Mouse (Mus musculus) hindbrain, embryonic 11.5 days (tissue): ENCODE data around the gene Scgb1a1. TPM values are rescaled to one million over a fixed set of nuclear protein-coding genes. Genes with fewer than 3 reads are reported as not detected.
"Not testable (repeated sequence)": the region's sequence is repeated elsewhere in the genome, so short reads cannot be mapped to it uniquely, and the experiment has no call there.

Source experiments
- ATAC-seq: fragments of 200-750 bp; cut with Nextera tagmentation; 2 replicates; pipeline ENCODE4 v1.8.0; 2017; ENCODE audit warnings: mild to moderate bottlenecking, moderate TSS enrichment, moderate library complexity; ENCODE audit not compliant: low FRiP score
- DNase-seq: peaks from one replicate; pipeline ENCODE4 v3.0.0-alpha.2; 2015; ENCODE audit warnings: low spot score
- H3K27ac ChIP-seq: fragments of 300-500 bp; sonication (generic); 2 replicates; pipeline ENCODE4 v1.5.1; 2014; ENCODE audit warnings: mild to moderate bottlenecking, low read depth, low read length
- H3K27me3 ChIP-seq: fragments of 300-500 bp; sonication (generic); 2 replicates; pipeline ENCODE4 v1.6.1; 2014; ENCODE audit warnings: mild to moderate bottlenecking, low read length, moderate library complexity, mixed read lengths; ENCODE audit not compliant: control insufficient read depth, insufficient read depth
- H3K36me3 ChIP-seq: fragments of 300-500 bp; sonication (generic); 2 replicates; pipeline ENCODE4 v1.6.1; 2014; ENCODE audit warnings: mild to moderate bottlenecking, low read length, moderate library complexity, mixed read lengths; ENCODE audit not compliant: control insufficient read depth, insufficient read depth
- H3K4me1 ChIP-seq: fragments of 300-500 bp; sonication (generic); replicated peaks from 2 replicates; pipeline ENCODE4 v1.6.1; 2014; ENCODE audit warnings: low read length, mixed read lengths; ENCODE audit not compliant: control insufficient read depth, insufficient read depth
- H3K4me2 ChIP-seq: fragments of 300-500 bp; sonication (generic); replicated peaks from 2 replicates; pipeline ENCODE4 v1.6.1; 2014; ENCODE audit warnings: mild to moderate bottlenecking, low read depth, low read length
- H3K4me3 ChIP-seq: fragments of 300-500 bp; sonication (generic); 2 replicates; pipeline ENCODE4 v1.5.1; 2014; ENCODE audit warnings: low read depth, low read length
- H3K9ac ChIP-seq: fragments of 300-500 bp; sonication (generic); 2 replicates; pipeline ENCODE4 v1.6.1; 2014; ENCODE audit warnings: low read depth, low read length
- H3K9me3 ChIP-seq: fragments of 300-500 bp; sonication (generic); 2 replicates; pipeline ENCODE4 v1.6.1; 2016; ENCODE audit warnings: low read length; ENCODE audit not compliant: control insufficient read depth
- WGBS: fragments of 180-500 bp; shearing (Covaris S2); extraction: QIAGEN DNeasy Blood & Tissue Kit; methylation state at CpG from one replicate; pipeline ENCODE4 v1.1.7; 2014; 5-methylcytosine and 5-hydroxymethylcytosine counted together
- polyA plus RNA-seq: library from polyadenylated mRNA; unstranded; fragments of >200 nt; fragmentation: Nextera tagmentation; extraction: Ambion mirVana; gene quantifications from 2 replicates; pipeline ENCODE4 v1.2.1, GENCODE M21; 2014

Gene Scgb1a1
- polyA plus RNA-seq, 1 experiment from 2014 or later: not detected

DNA sequence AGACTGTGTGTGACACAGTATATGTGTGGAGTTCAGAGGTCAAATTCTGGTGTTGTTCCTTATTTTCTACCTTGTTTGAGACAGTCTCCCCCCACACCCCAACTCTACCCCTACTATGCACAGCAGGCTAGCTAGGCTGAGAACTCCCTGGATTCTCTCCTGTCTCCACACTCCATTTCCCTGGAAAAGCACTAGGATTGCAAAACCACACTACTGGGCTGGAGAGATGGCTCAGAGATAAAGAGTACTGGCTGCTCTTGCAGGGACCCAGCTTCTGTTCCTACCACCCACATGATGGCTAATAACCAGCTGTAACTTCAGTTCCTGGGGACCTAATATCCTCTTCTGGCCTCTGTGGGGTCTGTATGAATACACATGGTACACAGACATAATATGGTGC lies 30.1 kb downstream of the Scgb1a1 start:
- Histone ChIP-seq H3K9ac (no peak overlapping the region), H3K9me3 (no peaks in the 10 kb centered on the region), H3K4me3 (no peak overlapping the region), H3K27ac (no peak overlapping the region), H3K4me1 (no peaks in the 10 kb centered on the region), H3K4me2 (no peak overlapping the region), H3K27me3 (no peaks in the 10 kb centered on the region), H3K36me3 (no peaks in the 10 kb centered on the region)
- ATAC-seq (no peak), DNase-seq (no peak)

DNA sequence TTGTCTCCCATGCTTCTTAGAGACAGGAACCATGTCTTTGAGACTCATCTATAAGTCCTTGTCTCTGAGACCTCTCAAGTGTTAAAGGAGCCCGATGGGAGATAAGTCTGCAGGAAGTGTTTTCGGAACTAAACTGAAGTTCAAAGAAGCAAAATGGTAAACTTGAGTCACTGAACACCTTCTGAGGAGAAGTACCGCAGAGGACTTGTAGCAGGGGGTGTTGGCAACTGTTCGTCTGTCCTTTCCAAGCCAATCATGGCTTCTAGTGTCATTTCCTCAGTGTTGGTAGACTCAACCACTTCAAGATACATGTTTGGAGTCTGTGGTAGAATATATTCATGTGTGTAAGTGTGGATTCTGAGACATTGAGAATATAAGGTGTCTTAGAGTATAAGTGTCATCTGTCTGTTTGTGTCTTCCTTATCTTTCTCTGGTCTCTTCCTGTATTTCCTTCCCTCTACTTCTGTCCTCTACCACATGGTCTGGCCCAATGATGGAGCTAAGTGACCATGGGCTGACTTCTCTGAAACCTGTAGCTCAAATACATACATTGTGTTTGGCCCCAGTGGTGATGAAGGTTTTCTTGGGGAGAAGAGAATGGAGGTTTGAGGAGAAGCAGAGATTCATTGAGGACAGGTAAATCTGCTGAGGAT lies 31.9 kb downstream of the Scgb1a1 start:
- Histone ChIP-seq H3K9me3 (no peaks in the 10 kb centered on the region), H3K4me3 (no peak overlapping the region), H3K4me1 (no peaks in the 10 kb centered on the region), H3K4me2 (no peak overlapping the region), H3K27ac (no peak overlapping the region), H3K9ac (no peak overlapping the region), H3K36me3 (no peaks in the 10 kb centered on the region), H3K27me3 (no peaks in the 10 kb centered on the region)
- no peak for DNase-seq
- WGBS: 92% methylated on average over 4 of the region's 4 CpGs
- ATAC-seq: no peak

DNA sequence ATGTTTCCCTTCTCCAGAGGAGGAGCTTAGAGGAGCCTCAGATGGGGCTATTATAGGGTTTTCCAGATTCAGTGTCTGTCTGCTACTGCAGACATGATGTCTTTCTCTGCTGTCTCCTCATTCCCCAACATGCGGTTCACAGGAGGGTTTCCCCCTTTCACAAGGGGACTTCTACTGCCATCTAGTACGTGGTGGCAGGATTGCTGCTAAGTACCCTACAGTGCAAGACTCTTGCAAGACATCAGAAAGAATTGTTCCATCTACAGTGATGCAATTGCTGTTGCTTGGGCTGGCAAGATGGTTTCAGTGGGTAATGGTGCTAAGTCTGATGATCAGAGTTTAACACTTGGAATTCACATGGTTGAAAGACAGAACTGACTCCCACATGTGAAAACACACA lies 32.6 kb downstream of the Scgb1a1 start:
- Histone ChIP-seq H3K4me1 (no peaks in the 10 kb centered on the region), H3K36me3 (no peaks in the 10 kb centered on the region), H3K4me2 (no peak overlapping the region), H3K9me3 (no peaks in the 10 kb centered on the region), H3K9ac (no peak overlapping the region), H3K27ac (no peak overlapping the region), H3K27me3 (no peaks in the 10 kb centered on the region), H3K4me3 (no peak overlapping the region)
- DNase-seq (no peak), ATAC-seq (no peak)
- 42% methylated on average over 2 of the region's 2 CpGs for WGBS

- Histone ChIP-seq H3K36me3 (no peaks in the 10 kb centered on the region), H3K9ac (no peak overlapping the region), H3K27me3 (no peaks in the 10 kb centered on the region), H3K27ac (no peak overlapping the region), H3K9me3 (no peaks in the 10 kb centered on the region), H3K4me3 (no peak overlapping the region), H3K4me1 (no peaks in the 10 kb centered on the region), H3K4me2 (no peak overlapping the region)
- ATAC-seq (no peak), DNase-seq (no peak)
- WGBS: 66% methylated on average over 6 of the region's 6 CpGs
Measured at GRCm38 (mm10) chr19:9052803-9053431, 34.8 kb downstream of the Scgb1a1 start.

GRCm38 (mm10) chr19:9051985-9052384 lies 35.8 kb downstream of the Scgb1a1 start:
- not testable (repeated sequence) for H3K4me2 ChIP-seq, H3K4me1 ChIP-seq, H3K27ac ChIP-seq, H3K9me3 ChIP-seq, H3K27me3 ChIP-seq, ATAC-seq, H3K4me3 ChIP-seq, DNase-seq, H3K36me3 ChIP-seq, H3K9ac ChIP-seq
- 88% methylated on average over 4 of the region's 4 CpGs for WGBS

- no peaks in the 10 kb centered on the region for H3K36me3 ChIP-seq
- WGBS: 77% methylated on average over 9 of the region's 9 CpGs
- H3K4me1 ChIP-seq: no peaks in the 10 kb centered on the region
- no peak overlapping the region for H3K4me3 ChIP-seq
- ATAC-seq (no peak), DNase-seq (no peak)
- no peaks in the 10 kb centered on the region for H3K27me3 ChIP-seq
- no peak overlapping the region for H3K9ac ChIP-seq
- H3K27ac ChIP-seq: no peak overlapping the region
- H3K9me3 ChIP-seq: no peaks in the 10 kb centered on the region
- H3K4me2 ChIP-seq: no peak overlapping the region
Measured at GRCm38 (mm10) chr19:9050294-9051229, 37.2 kb downstream of the Scgb1a1 start.

- Histone ChIP-seq H3K4me2 (no peak overlapping the region), H3K9ac (no peak overlapping the region)
- DNase-seq: no peak
Measured at GRCm38 (mm10) chr19:9048981-9049687, 38.6 kb downstream of the Scgb1a1 start.

DNA sequence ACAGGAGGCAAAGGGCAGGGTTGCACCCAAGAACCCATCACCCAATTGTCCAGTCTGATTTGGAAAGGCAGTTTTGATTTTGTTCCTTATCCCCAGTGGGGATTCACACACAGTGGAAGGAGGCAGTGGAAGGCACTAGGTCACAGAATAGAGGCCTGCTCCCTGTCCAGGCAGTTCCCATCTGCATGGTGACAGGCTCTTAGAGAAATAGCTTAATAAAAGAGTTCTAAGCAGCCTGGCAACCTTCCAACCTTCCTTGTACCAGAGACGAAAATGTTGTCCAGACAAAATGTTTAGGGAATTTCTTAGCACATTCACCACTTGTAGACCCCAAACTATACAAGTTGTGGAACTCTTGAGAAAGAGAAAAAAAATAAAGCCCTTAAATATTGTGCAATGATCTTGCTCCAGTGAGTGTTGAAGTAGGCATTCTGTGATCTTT lies 39.8 kb downstream of the Scgb1a1 start:
- Histone ChIP-seq H3K36me3 (no peaks in the 10 kb centered on the region), H3K9me3 (no peaks in the 10 kb centered on the region), H3K9ac (no peak overlapping the region), H3K4me1 (no peaks in the 10 kb centered on the region), H3K4me2 (no peak overlapping the region), H3K4me3 (no peak overlapping the region), H3K27me3 (no peaks in the 10 kb centered on the region), H3K27ac (no peak overlapping the region)
- no peak for ATAC-seq
- WGBS: 72% methylated on average over 1 of the region's 1 CpGs
- DNase-seq: no peak

More at GRCm38 (mm10) chr19:9048981-9049687, 38.6 kb downstream of the Scgb1a1 start:
- Histone ChIP-seq H3K36me3 (no peaks in the 10 kb centered on the region), H3K4me3 (no peak overlapping the region), H3K27me3 (no peaks in the 10 kb centered on the region), H3K27ac (no peak overlapping the region), H3K4me1 (no peaks in the 10 kb centered on the region), H3K9me3 (no peaks in the 10 kb centered on the region)
- WGBS: 95% methylated on average over 4 of the region's 4 CpGs
- no peak for ATAC-seq
